Mouse (Mus musculus) CH12.LX (cell line): ENCODE measurements at regions not wholly inside any gene's neighbourhood (a gene's known extent, or its start where the extent isn't known, plus 50 kb on each side); places are given as distances from the start of the nearest gene placed in this dataset.

Experiments
- DNase-seq: peaks from one replicate; pipeline ENCODE4 v3.0.0-alpha.2; 2013; ENCODE audit errors: extremely low read depth
- H3K27ac ChIP-seq: 2 replicates; pipeline ENCODE4 v1.5.1; 2012; ENCODE audit warnings: low read depth, mild to moderate bottlenecking, control low read depth, moderate library complexity; ENCODE audit not compliant: insufficient read depth
- H3K27me3 ChIP-seq: replicated peaks from 2 replicates; pipeline ENCODE3; 2012; ENCODE audit warnings: inconsistent platforms
- H3K36me3 ChIP-seq, 2 experiments: replicated peaks in 1 of 2; 2 replicates each; pipeline versions ENCODE3 to v1.6.1; 2012; ENCODE audit warnings: inconsistent platforms in 1 of 2, low read length in 1 of 2, mild to moderate bottlenecking in 1 of 2, mixed read lengths in 1 of 2, moderate library complexity in 1 of 2; ENCODE audit not compliant: control insufficient read depth in 1 of 2, insufficient read depth in 1 of 2
- H3K4me1 ChIP-seq, 2 experiments: 2 replicates each; pipeline ENCODE4 v1.6.1; 2012; ENCODE audit warnings: inconsistent platforms in 1 of 2, moderate library complexity in 1 of 2; ENCODE audit not compliant: insufficient read depth in 2 of 2, control insufficient read depth in 1 of 2
- H3K4me2 ChIP-seq: 2 replicates; pipeline ENCODE4 v1.6.1; 2012; ENCODE audit warnings: low read depth, mild to moderate bottlenecking, control low read depth; ENCODE audit not compliant: poor library complexity, insufficient read depth, severe bottlenecking
- H3K4me3 ChIP-seq, 3 experiments: fragments of 150-350 bp in 1 of 3; sonication (generic) in 1 of 3; replicated peaks in 1 of 3; 2 replicates each; pipeline versions ENCODE3 to v1.5.1; 2011 to 2012; ENCODE audit warnings: low read depth in 2 of 3, low read length in 2 of 3, mild to moderate bottlenecking in 2 of 3, moderate library complexity in 2 of 3, control low read depth in 1 of 3, improper control_type of control experiment in 1 of 3, inconsistent platforms in 1 of 3, mixed read lengths in 1 of 3; ENCODE audit not compliant: poor library complexity in 1 of 3
- H3K79me2 ChIP-seq: replicated peaks from 2 replicates; pipeline ENCODE4 v1.6.1; 2012; ENCODE audit warnings: mild to moderate bottlenecking, moderate library complexity; ENCODE audit not compliant: control insufficient read depth, poor library complexity, insufficient read depth, severe bottlenecking; ENCODE audit errors: extremely low read depth
- H3K9ac ChIP-seq: 2 replicates; pipeline ENCODE4 v1.6.1; 2012; ENCODE audit warnings: low read depth, mild to moderate bottlenecking, control low read depth, moderate library complexity; ENCODE audit not compliant: insufficient read depth
- H3K9me3 ChIP-seq: replicated peaks from 2 replicates; pipeline ENCODE3; 2012; ENCODE audit warnings: low read length, inconsistent platforms, mixed read lengths
- CHD2 ChIP-seq: IDR thresholded peaks from 2 replicates; pipeline ENCODE4 v1.6.1; 2011; ENCODE audit warnings: low read length, improper control_type of control experiment
- CTCF ChIP-seq, 2 experiments: IDR thresholded peaks in 1 of 2; conservative IDR thresholded peaks in 1 of 2; 2 replicates each; pipeline ENCODE4 v1.5.1; 2011 to 2012; ENCODE audit warnings: low read depth in 2 of 2, low read length in 2 of 2, improper control_type of control experiment in 1 of 2, inconsistent platforms in 1 of 2, mild to moderate bottlenecking in 1 of 2, moderate library complexity in 1 of 2
- E2F4 ChIP-seq: IDR thresholded peaks from 2 replicates; pipeline ENCODE4 v1.6.1; 2011; ENCODE audit warnings: low read depth, low read length, improper control_type of control experiment; ENCODE audit not compliant: insufficient replicate concordance
- ELF1 ChIP-seq: IDR thresholded peaks from 2 replicates; pipeline ENCODE4 v1.6.1; 2014; ENCODE audit warnings: low read depth, mild to moderate bottlenecking, inconsistent platforms, low read length, improper control_type of control experiment
- EP300 ChIP-seq: IDR thresholded peaks from 2 replicates; pipeline ENCODE4 v1.6.1; 2011; ENCODE audit warnings: low read length, improper control_type of control experiment
- GABPA ChIP-seq: IDR thresholded peaks from 2 replicates; pipeline ENCODE4 v1.6.1; 2012; ENCODE audit warnings: low read depth, low read length, improper control_type of control experiment, inconsistent platforms; ENCODE audit not compliant: insufficient replicate concordance
- HCFC1 ChIP-seq: IDR thresholded peaks from 2 replicates; pipeline ENCODE4 v1.6.1; 2012; ENCODE audit warnings: low read depth, mild to moderate bottlenecking, inconsistent platforms, low read length, improper control_type of control experiment
- IRF4 ChIP-seq: IDR thresholded peaks from 2 replicates; pipeline ENCODE4 v1.6.1; 2014; ENCODE audit warnings: low read depth, mild to moderate bottlenecking, inconsistent platforms, low read length, improper control_type of control experiment
- JUN ChIP-seq: IDR thresholded peaks from 2 replicates; pipeline ENCODE4 v1.6.1; 2011; ENCODE audit warnings: low read depth, mild to moderate bottlenecking, low read length, improper control_type of control experiment, moderate library complexity; ENCODE audit not compliant: insufficient read depth
- JUND ChIP-seq: conservative IDR thresholded peaks from 2 replicates; pipeline ENCODE4 v1.6.1; 2011; ENCODE audit warnings: low read depth, low read length, improper control_type of control experiment
- MAFK ChIP-seq: IDR thresholded peaks from 2 replicates; pipeline ENCODE4 v1.6.1; 2011; ENCODE audit warnings: low read length, improper control_type of control experiment; ENCODE audit not compliant: insufficient replicate concordance
- MEF2A ChIP-seq: IDR thresholded peaks from 2 replicates; pipeline ENCODE4 v1.6.1; 2014; ENCODE audit warnings: low read depth, mild to moderate bottlenecking, inconsistent platforms, low read length, improper control_type of control experiment, borderline replicate concordance
- MXI1 ChIP-seq: IDR thresholded peaks from 2 replicates; pipeline ENCODE4 v1.6.1; 2011; ENCODE audit warnings: mild to moderate bottlenecking, low read depth, low read length, improper control_type of control experiment
- NELFE ChIP-seq: IDR thresholded peaks from 2 replicates; pipeline ENCODE4 v1.6.1; 2011; ENCODE audit warnings: low read depth, low read length, improper control_type of control experiment
- PAX5 ChIP-seq: IDR thresholded peaks from 2 replicates; pipeline ENCODE4 v1.6.1; 2012; ENCODE audit warnings: low read length, inconsistent platforms, mixed read lengths
- RAD21 ChIP-seq: IDR thresholded peaks from 2 replicates; pipeline ENCODE4 v1.6.1; 2011; ENCODE audit warnings: low read depth, mild to moderate bottlenecking, low read length, improper control_type of control experiment, moderate library complexity
- SMC3 ChIP-seq: IDR thresholded peaks from 2 replicates; pipeline ENCODE4 v1.6.1; 2011; ENCODE audit warnings: low read depth, low read length, improper control_type of control experiment
- TCF12 ChIP-seq: IDR thresholded peaks from 2 replicates; pipeline ENCODE4 v1.6.1; 2014; ENCODE audit warnings: low read depth, mild to moderate bottlenecking, inconsistent platforms, low read length, improper control_type of control experiment
- UBTF ChIP-seq: IDR thresholded peaks from 2 replicates; pipeline ENCODE4 v1.6.1; 2012; ENCODE audit warnings: low read depth, mild to moderate bottlenecking, inconsistent platforms, low read length, improper control_type of control experiment, moderate library complexity
- USF1 ChIP-seq: IDR thresholded peaks from 2 replicates; pipeline ENCODE4 v1.6.1; 2014; ENCODE audit warnings: low read depth, mild to moderate bottlenecking, inconsistent platforms, low read length, improper control_type of control experiment
- USF2 ChIP-seq: conservative IDR thresholded peaks from 2 replicates; pipeline ENCODE4 v1.6.1; 2011; ENCODE audit warnings: low read depth, low read length, improper control_type of control experiment
- ZKSCAN1 ChIP-seq: IDR thresholded peaks from 2 replicates; pipeline ENCODE4 v1.6.1; 2012; ENCODE audit warnings: low read depth, inconsistent platforms, low read length, improper control_type of control experiment, borderline replicate concordance
- ZMIZ1 ChIP-seq: IDR thresholded peaks from 2 replicates; pipeline ENCODE4 v1.6.1; 2012; ENCODE audit warnings: low read depth, mild to moderate bottlenecking, inconsistent platforms, low read length, improper control_type of control experiment
- ZNF384 ChIP-seq: IDR thresholded peaks from 2 replicates; pipeline ENCODE4 v1.6.1; 2012; ENCODE audit warnings: low read depth, low read length, improper control_type of control experiment, inconsistent platforms
- dilution Hi-C: fragments of 300-500 bp; cut with MboI; formaldehyde crosslinking; loops from 2 replicates; pipeline ENCODE4 v1.14.3; 2020; ENCODE audit warnings: low sequenced_read_pairs; ENCODE audit not compliant: extremely low pct_unique_long_range_greater_than_20kb, extremely low pct_ligation_motif_present
- in situ Hi-C: fragments of 300-500 bp; cut with MboI; formaldehyde crosslinking; loops from 3 replicates; pipeline ENCODE4 v1.14.3; 2019; ENCODE audit warnings: low sequenced_read_pairs, low pct_ligation_motif_present, low pct_unique_long_range_greater_than_20kb, mixed read lengths

GRCm38 (mm10) chr10:83963779-83964643, 241.3 kb downstream of the 1500009L16Rik start:
- in situ Hi-C loops: no loop called here
- no peaks in the 10 kb centered on the region for H3K27me3 ChIP-seq
- no peak for DNase-seq

GRCm38 (mm10) chr10:83964838-83965237, 242.2 kb downstream of the 1500009L16Rik start:
- no peaks in the 10 kb centered on the region for H3K36me3 ChIP-seq
- H3K27me3 ChIP-seq: no peaks in the 10 kb centered on the region
- no peak overlapping the region for H3K27ac ChIP-seq
- H3K9me3 ChIP-seq: peaks cover 3% of the 10 kb centered on the region
- no peak for TF ChIP-seq SMC3
- no peak for TF ChIP-seq IRF4
- no peak for TF ChIP-seq CTCF (conservative IDR thresholded peaks at IDR 0.05 in 1 of 2, IDR thresholded peaks at IDR 0.05 in 1 of 2; ENCODE audit: low read depth in 2 of 2, low read length in 2 of 2)
- TF ChIP-seq MXI1: no peak
- TF ChIP-seq MEF2A: no peak
- no peak for TF ChIP-seq ELF1
- TF ChIP-seq JUN: no peak
- TF ChIP-seq ZNF384: no peak
- no peak for TF ChIP-seq ZMIZ1
- TF ChIP-seq GABPA: no peak
- TF ChIP-seq RAD21: no peak
- no peak for TF ChIP-seq USF2
- no peak for TF ChIP-seq TCF12
- H3K4me3 ChIP-seq: no peak overlapping the region
- DNase-seq: no peak
- no peaks in the 10 kb centered on the region for H3K79me2 ChIP-seq
- in situ Hi-C loops: no loop called here
- no peak overlapping the region for H3K4me2 ChIP-seq
- H3K9ac ChIP-seq: no peak overlapping the region
- peaks cover 0 to 7% of the 10 kb centered on the region in 2 experiments; a peak in 2 of 4 replicates for H3K4me1 ChIP-seq
- dilution Hi-C loops: no loop called here

More at GRCm38 (mm10) chr10:83963779-83964643, 241.3 kb downstream of the 1500009L16Rik start:
- no peak overlapping the region for H3K4me3 ChIP-seq
- H3K27ac ChIP-seq: no peak overlapping the region
- no peaks in the 10 kb centered on the region for H3K36me3 ChIP-seq
- dilution Hi-C loops: no loop called here
- peaks cover 0 to 5% of the 10 kb centered on the region in 2 experiments; a peak in 1 of 4 replicates for H3K4me1 ChIP-seq
- H3K9ac ChIP-seq: no peak overlapping the region
- H3K9me3 ChIP-seq: peaks cover 3% of the 10 kb centered on the region
- TF ChIP-seq ELF1: no peak
- TF ChIP-seq JUN: no peak
- TF ChIP-seq MAFK: no peak
- TF ChIP-seq MXI1: no peak
- TF ChIP-seq UBTF: no peak
- TF ChIP-seq NELFE: no peak
- no peak for TF ChIP-seq CHD2
- TF ChIP-seq USF1: no peak
- TF ChIP-seq JUND: no peak
- TF ChIP-seq E2F4: no peak
- TF ChIP-seq MEF2A: no peak
- TF ChIP-seq EP300: no peak
- TF ChIP-seq PAX5: no peak
- TF ChIP-seq ZMIZ1: no peak
- TF ChIP-seq HCFC1: no peak
- no peak for TF ChIP-seq ZKSCAN1
- no peak for TF ChIP-seq GABPA
- no peak for TF ChIP-seq USF2
- TF ChIP-seq TCF12: no peak
- no peak overlapping the region for H3K4me2 ChIP-seq
- H3K79me2 ChIP-seq: no peaks in the 10 kb centered on the region
